Mouse (Mus musculus): ENCODE measurements around the gene Mrpl20.

Gene Mrpl20

DNA sequence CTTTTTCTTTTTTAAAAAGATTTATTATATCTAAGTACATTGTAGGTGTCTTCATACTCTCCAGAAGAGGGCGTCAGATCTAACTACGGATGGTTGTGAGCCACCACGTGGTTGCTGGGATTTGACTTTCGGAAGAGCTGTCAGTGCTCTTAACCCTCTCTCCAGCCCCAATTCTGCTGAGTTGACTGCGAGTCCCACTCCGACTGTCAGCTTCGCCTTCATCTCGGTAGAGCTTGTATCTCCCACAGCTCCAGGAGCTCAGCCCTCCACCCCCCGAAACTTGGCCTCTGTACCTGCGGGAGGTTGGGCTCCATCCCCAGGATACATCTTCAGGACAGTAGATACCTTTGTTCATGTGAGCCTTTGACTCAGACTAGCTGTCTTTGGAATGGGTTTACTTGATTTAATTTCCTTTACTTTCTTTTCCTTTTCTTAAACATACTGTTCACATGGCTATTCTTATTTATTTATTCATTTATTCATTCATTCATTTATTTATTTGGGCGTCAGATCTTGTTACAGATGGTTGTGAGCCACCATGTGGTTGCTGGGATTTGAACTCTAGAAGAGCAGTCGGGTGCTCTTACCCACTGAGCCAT lies at the start of gene Mrpl20:
Gene Mrpl20, plus strand, starts transcription at position 138 of the 599 bp plus-strand sequence.
- no peak for DNase-seq (ENCODE audit: low spot score)

DNA sequence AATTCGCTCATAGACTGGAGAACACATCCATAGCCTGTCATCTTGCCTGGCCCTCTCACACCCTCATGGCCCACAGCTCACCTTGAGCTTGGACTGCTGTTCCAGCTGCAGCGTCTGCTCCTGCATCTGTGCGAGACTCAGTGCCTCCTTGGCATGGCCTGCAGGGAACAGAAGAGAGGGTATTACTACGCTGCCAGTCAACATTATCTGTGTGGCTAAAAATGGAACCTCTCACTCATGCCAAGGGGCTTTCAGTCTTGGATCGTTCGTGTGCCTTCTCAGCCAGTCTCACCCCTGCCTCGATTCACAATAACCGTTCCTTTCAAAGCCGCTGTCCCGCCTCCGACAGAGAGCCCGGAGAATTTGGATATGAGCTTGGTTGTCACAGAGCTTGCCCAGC lies 45.7 kb upstream of the Mrpl20 start:
- DNase-seq (ENCODE audit: low spot score): no peak

DNA sequence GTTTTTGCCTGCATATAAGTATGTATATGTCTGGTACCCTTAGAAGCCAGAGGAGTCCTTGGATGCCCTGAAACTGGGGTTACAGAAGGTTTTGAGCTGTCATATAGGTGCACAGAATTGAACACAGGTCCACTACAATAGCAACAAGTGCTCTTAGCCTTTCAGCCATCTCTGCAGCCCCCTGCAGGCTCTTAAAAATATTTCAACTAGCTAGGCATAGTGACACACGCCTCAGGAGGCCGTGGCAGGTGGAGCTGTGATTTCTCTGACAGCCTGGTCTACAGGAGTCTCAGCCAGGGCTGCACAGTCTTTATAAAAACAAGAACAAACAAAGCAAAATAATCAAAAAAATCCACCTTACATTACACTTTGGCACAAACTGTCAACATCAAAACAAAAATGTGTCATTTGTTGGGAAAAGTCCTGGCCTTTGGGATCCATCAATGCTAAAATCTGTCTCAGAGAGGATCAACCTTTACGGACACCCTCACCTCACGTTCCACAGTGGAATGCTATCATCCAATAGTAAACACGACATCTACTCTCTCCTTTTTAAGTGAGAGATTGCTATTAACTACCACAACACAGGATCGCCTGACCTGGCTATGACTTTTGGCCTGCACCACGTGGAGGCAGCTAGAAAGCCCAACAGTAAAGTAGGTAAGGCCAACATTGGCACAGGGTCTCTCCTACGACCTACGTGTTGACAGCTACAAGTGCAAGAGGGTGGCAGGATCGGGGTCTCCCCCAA lies 42.6 kb upstream of the Mrpl20 start:
- DNase-seq (ENCODE audit: low spot score): no peak

DNA sequence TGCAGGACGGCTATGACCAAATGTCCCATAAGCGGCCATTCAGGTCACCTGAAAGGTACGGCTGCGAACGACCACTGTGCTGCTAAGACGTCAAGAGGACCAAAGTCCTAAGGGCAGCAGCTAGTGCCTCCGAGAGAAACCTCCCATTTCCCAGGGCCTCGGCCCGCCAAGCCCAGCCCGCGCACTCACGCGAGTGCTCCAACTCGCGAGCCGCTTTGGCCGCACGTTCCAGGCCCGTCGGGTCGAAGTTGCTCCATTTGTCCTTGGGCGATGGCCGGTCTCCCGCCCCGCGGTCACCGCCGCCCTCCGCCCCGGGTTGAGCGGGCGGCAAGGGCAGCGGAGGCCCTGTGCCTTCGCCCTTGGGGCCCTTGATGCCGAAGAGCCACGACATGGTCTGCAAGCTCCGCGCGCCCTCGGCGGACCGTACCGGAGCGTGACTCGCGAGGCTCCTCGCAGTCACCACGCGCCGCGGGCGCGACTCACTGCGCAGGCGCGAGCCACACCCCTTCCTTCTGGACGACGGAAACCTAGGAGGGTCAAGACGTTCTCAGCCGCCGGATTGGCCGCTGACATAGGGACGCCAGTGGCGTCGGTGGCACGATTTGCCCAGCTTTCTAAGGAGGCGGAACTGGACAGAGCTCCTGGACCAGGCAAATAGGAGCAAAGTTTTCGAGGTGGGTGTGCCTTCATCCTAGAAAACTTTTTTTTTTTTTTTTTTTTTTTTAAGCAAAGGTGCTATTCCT lies 41.9 kb upstream of the Mrpl20 start, which contains the start of gene Atad3a:
Gene Atad3a, minus strand, starts transcription at position 481 of the 743 bp plus-strand sequence.
- DNase-seq (ENCODE audit: low spot score): peak; percentile 97

DNA sequence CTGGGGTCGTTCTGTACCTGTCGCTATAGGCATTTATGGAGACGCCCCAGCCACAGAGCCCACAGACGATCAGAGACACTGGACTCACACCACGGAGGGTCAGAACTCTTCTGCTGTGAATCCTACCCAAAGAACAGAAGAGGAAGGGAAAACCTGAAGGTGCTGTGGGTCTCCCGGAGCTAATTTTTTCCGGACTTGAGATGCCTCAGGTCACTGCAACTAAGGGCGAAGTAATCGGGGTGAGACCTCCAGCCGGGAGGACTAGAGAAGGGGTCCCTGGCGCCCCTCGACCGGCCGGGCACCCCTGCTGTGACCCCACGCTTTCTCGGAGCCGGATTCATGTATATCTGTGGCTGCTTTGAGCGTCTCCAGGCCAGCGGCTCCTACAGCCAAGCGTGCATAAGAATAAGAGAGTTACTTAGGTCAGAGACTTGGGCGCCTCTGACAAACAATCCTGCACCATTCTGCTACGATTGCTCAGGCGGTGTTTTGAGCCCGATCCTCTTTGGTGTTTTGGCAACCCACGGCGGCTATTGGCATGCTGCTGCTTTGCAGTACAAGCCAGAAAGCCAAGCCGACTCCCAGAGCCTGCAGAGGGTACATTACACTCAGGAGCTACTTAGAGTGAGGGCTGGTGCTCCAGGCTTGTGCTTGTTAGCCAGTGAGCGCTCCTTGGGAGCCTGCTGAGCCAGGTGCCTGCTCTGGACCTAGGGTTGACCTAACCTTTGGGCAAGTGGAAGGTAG lies 41.1 kb upstream of the Mrpl20 start:
- no peak for DNase-seq (ENCODE audit: low spot score)

DNA sequence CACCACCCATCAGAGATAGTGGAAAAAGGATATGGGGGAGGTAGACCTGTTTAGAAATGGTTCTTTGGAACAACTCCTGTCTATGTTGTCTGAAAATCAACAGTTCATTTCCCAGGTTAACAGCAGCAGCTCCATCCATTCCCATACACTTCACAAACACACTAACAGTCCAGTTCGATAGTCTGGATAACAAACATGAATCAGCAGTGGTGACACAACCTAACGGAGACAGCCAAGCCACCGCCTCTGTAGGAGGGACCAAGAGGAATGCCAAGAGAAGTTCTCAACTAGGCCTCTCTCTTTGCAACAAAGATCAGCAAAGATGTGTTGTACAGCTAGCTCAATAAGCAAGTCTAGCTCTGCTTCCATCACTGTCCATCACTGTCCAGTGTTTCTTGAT lies 40.3 kb upstream of the Mrpl20 start:
- DNase-seq (ENCODE audit: low spot score): no peak

DNA sequence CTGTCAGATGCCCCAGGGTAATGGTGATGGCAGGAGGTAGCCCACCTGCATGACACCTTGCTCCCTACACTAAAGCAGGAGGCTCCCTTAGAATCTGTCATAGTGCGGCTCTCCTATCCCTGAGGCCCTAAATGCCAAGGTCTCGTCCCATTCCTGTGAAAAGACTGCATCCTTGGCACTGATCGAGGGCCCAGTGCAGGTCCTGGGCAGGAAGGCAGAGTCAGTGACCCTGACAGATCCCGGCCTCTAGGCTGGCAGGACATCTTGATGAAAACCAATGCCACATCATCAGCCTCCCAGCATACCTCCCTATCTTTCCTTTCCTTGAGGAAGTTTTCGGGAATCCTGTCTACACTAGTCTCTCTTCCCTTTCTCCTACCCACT lies 33.2 kb upstream of the Mrpl20 start:
- no peak for DNase-seq (ENCODE audit: low spot score)

DNA sequence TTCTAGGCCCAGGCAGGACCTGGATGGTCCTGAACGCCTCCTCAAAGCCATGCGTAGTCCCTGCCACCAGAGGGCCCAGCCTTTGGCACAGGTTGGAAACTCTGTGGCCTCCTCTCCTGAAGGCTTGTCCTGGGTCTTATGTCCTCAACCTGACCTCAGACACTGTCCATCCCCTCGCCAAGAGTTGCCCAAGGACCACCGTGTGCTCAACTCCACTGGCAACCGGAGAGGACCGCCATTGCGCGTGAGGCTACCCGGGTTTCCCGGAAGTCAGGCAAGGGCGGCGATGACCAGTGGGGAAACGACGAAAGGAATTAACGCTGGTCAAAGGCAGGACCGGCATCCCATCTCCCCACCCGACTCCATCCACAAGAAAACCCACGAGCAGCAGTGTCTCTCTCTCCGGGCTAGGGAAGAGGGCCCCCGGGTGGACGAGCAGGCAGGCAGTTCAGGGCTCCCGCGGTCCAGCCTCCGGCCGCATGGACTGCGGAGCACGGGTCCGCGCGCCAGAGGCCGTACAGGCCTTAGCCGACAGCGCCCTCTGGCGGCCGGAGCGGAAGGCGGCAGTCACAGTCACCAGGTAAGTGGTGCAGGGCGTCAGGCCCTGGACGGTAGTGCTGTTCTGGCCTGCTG lies 32.7 kb upstream of the Mrpl20 start:
- peak; percentile 94 for DNase-seq (ENCODE audit: low spot score)

DNA sequence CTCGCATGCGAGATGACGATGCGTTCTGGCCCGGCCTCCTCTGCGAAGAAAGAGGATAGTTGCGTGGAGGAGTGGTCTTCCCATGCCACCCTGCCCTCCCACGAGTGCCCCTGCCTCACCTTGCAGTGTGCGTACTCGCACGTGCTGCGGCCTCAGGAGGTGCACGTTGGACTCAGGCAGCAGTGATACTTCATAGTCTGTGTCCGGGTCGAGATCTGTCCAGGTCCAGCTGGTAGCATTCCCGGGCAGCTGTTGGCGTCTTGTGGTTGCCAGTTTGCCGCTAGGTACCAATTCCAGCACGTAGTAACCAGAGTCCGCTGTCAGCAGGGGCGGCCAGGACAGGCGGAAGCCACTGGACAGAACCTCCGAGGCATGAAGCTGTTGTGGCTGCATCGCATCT lies 32.1 kb upstream of the Mrpl20 start:
- no peak for DNase-seq (ENCODE audit: low spot score)

DNA sequence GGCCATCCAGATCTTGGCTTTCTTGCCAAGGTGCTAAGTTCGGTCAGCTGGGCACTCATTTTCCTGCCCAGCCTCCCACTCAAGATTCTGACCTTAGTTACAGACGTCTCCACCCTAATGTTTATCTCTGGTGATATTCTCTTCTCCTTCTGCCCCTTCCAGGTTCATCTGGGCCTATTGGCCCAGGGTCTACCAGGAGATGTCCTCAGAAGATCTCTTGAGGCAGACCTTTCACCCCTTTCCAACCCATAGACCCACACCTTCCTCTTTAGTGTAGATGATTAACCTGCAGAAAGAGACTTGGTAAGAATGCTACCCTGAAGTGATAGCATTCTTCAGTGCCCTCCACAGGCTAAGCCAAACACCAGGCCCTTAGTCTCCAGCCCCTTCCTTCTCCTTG lies 31.0 kb upstream of the Mrpl20 start:
- no peak for DNase-seq (ENCODE audit: low spot score)

DNA sequence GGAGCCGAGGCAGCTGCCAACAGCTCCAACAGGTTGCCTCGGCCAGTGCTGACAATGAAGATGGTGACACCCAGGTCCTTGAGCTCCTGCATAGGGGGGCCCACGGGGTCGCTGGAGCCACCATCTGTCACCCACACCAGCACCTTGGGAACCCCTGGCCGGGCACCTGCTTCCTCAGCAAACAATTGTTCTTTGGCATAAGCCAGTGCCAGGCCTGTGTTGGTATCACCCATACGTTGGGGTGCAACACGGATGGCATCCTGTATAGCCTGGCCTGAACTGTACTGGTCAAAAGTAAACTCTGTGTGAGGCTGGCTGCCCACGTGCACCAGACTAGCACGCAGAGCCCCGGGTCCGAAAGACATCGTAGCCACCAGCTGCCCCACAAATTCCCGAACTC lies 29.9 kb upstream of the Mrpl20 start:
- no peak for DNase-seq (ENCODE audit: low spot score)

DNA sequence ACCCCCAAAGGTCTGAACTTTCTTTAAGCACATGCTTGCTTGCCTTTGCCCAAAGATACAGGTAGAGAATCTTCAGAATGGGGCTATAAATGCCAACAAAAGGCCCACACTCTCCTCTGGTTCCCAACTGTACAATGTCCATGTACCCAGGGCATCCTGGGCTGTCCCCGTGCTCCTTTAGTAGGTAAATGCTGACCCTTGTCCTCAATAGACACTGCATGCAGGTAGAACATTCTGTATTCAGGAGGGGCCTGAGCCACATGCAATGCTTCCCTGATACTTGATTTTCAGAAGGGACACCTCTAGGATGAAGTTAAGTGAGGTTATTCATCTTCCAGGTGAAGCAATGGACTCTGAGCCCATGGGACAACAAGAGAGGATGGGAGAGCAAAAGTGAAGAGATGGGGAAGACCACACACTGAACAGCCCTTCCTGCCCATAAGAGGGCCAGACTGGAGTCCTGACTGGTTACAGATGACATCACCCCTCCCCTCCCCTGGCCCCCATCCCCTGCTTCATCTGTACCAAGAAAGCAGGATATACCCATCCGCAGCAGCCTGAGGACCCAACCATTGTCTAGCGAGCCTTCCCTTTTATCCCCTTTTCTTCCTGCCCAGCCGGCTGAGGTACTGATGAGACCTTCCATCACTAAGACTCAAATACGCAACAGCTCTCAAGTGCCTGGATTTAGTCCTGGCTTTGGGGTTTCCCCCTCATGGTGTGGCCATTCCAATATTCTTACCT lies 29.2 kb upstream of the Mrpl20 start:
- DNase-seq (ENCODE audit: low spot score): no peak

DNA sequence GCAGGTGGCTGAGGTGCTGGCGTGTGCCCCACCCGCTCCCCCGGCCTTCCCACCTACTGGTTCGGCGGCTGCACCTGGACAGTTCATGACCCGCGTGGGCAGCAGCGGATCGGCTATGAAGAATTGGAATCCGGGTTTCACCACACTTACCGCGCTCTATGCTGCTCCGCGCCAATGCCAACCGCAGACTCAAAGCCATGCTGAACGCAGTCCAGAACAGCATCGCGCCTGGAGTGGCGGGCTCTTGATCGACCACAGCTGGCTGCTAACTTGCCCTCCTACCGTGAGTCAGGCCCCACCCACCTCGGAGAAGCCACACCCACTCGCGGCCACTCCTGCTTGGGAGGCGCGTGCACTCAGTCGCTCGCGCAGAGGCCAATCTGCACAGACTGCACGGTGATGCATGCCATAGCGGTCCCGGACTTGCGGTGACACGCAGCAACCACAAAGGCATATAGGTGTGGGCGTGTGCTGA lies 28.4 kb upstream of the Mrpl20 start, which contains the start of gene Vwa1:
Gene Vwa1, minus strand, starts transcription at position 419 of the 475 bp plus-strand sequence.
- peak; percentile 96 for DNase-seq (ENCODE audit: low spot score)

DNA sequence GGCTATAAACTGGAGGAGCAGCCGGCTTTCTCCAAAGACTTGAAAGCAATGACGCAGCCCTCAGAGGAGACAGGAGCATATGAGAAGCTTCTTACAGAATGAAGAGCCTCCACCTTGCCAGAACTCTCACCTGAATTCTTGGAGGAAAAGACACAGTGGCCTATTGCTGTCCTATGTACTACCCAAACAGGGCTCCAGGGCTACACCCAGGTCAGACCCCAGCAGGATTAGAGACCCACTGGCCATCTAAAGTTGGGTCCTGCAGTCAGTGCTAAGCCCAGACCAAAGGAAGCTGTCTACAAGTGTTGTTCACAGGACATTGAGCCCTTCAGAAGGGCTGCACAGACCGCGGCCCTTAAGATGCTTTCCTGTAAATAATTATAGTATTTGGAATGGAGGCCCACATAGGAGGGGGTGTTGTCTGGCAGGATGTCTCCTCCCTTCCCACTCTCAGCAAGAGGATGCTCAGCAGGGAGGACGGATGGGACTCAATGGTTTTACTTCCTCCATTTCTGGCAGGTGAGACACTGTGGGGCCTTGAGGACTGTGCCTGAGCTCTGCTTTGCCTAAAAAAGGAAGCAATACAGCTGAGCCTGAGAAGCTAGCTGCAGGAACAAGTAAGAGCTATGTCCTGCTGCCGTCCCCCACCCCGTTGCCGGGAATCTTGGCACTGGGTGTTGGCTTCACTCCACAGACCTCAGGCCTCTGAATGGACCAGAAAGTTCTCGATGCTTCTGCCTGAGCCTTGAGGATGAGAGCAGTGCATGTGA lies 27.5 kb upstream of the Mrpl20 start:
- DNase-seq (ENCODE audit: low spot score): peak; percentile 69

DNA sequence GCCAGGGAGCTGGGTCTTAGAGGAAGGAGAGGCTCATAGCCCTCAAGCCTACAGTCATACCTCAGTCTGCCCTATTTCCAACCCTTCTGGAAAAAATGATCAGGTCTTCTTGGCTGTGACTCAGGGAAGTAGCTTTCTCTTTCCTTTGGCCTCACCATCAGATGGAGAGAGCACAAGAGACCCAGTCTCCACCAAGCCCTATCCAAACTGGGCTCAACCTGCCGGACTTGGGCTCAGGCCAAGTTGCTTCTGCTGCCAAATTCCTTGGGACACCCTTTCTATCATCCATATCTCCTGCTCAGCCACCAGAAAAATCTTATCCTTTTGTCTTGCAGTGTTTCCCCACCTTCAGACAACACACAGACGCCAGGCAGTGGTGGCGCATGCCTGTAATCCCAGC lies 26.8 kb upstream of the Mrpl20 start:
- peak; percentile 66 for DNase-seq (ENCODE audit: low spot score)

DNA sequence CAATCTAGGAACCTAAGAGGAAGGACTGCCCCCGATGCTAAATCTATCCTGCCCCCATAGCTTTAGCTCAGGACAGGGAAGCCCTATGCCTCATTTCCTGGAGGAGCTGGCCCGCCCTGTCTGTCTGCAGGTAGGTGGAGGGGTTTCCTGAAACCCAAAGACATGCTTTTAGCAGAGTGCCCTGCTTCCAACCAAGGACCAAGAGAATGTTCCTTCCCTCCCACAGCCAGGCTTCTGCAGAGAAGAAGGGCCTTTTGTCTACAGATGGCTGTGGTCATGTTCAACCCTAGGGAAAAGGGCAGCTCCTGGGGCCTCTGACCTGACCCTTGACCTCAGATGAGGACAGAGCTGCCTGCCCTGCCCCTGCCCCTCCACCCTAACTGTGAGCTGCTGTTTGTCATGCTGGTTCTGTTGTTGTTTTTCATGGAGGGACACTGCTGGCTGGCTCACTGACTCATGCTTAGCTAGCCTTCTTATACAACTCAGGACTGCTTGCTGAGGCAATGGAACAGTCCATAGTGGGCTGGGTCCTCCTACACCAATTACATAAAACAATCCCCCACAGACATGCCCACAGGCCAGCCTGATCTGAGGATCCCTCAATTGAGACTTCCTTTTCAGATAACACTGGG lies 25.9 kb upstream of the Mrpl20 start:
- no peak for DNase-seq (ENCODE audit: low spot score)

DNA sequence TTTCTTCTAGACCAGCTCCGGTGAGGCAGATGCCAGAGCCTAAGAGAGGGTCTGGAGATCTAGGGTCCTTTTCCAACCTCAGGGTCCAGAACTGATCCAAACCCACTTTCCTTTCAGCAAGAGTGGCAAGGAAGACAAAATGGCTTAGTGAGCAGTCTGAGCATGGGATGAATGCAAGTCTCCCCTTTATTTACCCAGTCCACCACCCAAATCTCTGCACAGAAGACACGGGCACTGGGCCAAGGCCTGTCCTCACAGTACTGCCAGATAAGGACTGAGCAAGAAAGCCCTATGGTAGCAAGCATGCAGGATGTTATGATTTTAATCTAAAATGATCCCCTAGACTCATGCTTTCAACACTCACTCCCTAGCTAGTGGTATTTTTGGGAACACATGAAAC lies 24.9 kb upstream of the Mrpl20 start:
- peak; percentile 40 for DNase-seq (ENCODE audit: low spot score)

DNA sequence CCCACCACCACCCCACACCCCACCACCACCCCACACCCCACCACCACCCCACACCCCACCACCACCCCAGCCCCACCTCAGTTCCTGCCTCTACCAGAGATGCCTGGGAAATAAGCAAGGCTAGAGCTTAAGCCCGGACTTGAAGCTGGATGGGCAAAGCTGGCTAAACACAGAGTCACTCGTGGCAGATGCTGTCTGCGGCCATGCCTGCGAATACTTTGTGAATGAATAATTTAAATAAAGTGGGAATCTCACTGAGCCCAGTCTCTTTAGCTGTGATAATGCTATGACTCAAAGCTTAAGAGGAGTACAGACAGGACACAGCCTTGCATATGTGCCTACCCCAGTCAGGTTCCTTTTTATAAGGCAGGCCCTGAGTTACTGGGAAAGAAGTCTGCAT lies 23.2 kb upstream of the Mrpl20 start:
- DNase-seq (ENCODE audit: low spot score): no peak

DNA sequence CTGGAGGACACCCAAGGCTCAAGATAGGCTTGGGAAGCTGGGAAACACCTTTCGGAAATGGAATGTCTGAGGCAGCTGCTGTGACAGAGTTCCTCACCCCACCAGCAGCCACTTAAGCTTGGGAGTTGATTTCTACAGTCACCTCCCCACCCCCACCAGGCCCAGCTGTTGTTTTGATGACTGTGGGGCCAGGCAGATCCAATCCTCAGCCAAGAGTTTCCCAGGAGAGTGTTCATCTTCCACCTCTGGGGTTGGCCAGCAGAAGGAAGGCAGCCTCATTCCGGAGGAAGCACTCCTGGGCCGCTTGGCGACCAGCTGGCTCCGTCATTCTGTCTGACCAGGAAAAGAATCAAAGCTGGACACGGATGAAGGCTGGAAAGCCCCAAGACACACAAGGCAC lies 21.8 kb upstream of the Mrpl20 start:
- DNase-seq (ENCODE audit: low spot score): peak; percentile 49

Data from urinary bladder, postnatal 14 days (tissue).